Mouse (Mus musculus): Measurements from ENCODE around the gene Impg2.

DNA sequence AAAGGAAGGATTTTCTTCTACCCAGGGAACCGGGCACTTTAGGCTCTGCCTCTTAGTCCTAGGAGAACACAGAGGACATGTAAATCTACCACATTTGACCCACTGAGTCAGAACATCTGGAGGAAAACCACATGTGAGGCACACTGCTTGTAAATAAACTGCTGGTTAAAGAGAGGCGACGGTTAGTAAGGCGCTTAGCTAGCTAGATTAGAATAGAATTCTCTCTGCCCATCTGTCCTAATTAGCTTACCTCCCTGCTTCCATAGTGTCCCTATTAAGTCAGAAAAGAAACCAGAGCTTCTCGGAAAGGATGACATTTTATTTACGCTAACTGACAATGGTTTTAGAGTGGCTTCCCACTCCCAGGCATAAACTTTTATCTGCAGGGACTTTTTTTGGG lies at the start of gene Impg2:
- no peak for TF ChIP-seq POLR2A (IDR thresholded peaks at IDR 0.05; ENCODE audit: borderline replicate concordance, insufficient read depth, low read length)
- no peak for TF ChIP-seq CTCF (IDR thresholded peaks at IDR 0.05; ENCODE audit: borderline replicate concordance, insufficient read depth, low read depth, low read length)
